Mouse (Mus musculus) embryonic facial prominence, embryonic 10.5 days (tissue): ENCODE results near the gene Pde4a. TPM values are rescaled to one million over a fixed set of nuclear protein-coding genes. Genes with fewer than 3 reads are reported as not detected.

Experiments used
- DNase-seq: peaks from one replicate; pipeline ENCODE4 v3.0.0-alpha.2; 2017; ENCODE audit warnings: low spot score
- H3K27ac ChIP-seq: fragments of 300-500 bp; sonication (generic); replicated peaks from 2 replicates; pipeline ENCODE4 v1.5.1; 2016; ENCODE audit warnings: mild to moderate bottlenecking
- H3K27me3 ChIP-seq: fragments of 300-500 bp; sonication (generic); replicated peaks from 2 replicates; pipeline ENCODE4 v1.6.1; 2016; ENCODE audit warnings: low read depth, mild to moderate bottlenecking; ENCODE audit not compliant: poor library complexity, severe bottlenecking
- H3K36me3 ChIP-seq: fragments of 300-500 bp; sonication (generic); replicated peaks from 2 replicates; pipeline ENCODE4 v1.6.1; 2016; ENCODE audit warnings: mild to moderate bottlenecking, moderate library complexity
- H3K4me1 ChIP-seq: fragments of 300-500 bp; sonication (generic); 2 replicates; pipeline ENCODE4 v1.6.1; 2016
- H3K4me3 ChIP-seq: fragments of 300-500 bp; sonication (generic); 2 replicates; pipeline ENCODE4 v1.5.1; 2016; ENCODE audit warnings: mild to moderate bottlenecking, moderate library complexity
- H3K9me3 ChIP-seq: fragments of 300-500 bp; sonication (generic); 2 replicates; pipeline ENCODE4 v1.6.1; 2016; ENCODE audit warnings: mild to moderate bottlenecking
- WGBS: fragments of 180-500 bp; shearing (Covaris S2); methylation state at CpG from one replicate; pipeline ENCODE4 v1.1.7; 2016; 5-methylcytosine and 5-hydroxymethylcytosine counted together
- polyA plus RNA-seq: library from polyadenylated mRNA; unstranded; fragments of >200 nt; fragmentation: Nextera tagmentation; extraction: Ambion mirVana; gene quantifications from 2 replicates; pipeline ENCODE4 v1.2.1, GENCODE M21; 2016

Gene Pde4a
- polyA plus RNA-seq, 1 experiment from 2014 or later, result 4.9 TPM

DNA sequence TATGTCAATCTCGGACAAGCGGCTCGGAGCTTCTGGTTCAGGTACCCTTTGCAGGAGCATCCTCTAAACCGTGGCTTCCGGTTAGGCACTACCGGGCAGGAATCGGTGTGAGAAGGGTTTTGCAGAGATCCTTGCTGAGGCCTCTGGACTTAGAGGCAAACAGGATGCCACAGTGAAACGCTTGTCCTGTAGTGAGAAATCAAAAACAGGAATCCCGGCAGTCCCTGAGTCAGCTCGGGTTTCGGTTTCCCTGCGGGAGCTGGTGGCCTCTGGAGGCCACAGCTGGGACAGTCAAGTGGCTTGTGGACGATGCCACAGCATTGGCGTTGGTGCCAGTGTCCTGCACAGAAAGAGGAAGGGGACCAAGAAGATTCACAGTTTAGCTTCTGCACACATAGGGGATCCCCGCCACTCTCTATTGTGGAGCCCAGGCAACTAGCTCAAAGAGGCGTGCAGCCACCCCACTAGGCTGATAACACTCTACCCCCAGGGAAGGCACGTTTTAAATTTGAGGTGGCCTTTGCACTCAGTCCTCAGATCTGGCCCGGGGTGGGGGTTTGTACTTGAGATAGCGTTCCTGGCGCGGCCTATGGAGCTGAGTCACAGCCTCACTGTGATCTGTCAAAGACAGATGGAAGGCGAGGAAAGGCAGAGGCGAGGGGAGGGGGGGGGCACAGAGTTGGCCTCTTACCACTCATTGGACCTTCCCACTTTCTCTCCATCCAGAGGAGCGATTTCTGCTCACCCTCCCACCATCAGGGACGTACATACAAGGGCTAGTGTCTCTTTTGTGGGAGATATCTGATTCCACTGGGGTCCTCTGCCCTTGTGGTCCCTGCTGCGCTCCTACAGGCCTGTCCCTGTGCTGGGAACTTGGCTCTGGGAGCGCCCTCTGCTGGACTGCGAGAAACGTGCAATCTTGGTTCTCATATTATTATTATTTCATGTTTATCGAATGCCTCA, 2.9 kb downstream of the Pde4a start:
- no peaks in the 10 kb centered on the region for H3K9me3 ChIP-seq
- WGBS, result 9% methylated on average over 30 of the region's 30 CpGs
- H3K4me3 ChIP-seq, result peak overlapping the region; percentile 47
- peaks cover 46% of the 10 kb centered on the region for H3K27me3 ChIP-seq
- peak; percentile 87 for DNase-seq
- peaks cover 59% of the 10 kb centered on the region for H3K4me1 ChIP-seq
- H3K36me3 ChIP-seq, result no peaks in the 10 kb centered on the region
- peak overlapping the region; percentile 73 for H3K27ac ChIP-seq

DNA sequence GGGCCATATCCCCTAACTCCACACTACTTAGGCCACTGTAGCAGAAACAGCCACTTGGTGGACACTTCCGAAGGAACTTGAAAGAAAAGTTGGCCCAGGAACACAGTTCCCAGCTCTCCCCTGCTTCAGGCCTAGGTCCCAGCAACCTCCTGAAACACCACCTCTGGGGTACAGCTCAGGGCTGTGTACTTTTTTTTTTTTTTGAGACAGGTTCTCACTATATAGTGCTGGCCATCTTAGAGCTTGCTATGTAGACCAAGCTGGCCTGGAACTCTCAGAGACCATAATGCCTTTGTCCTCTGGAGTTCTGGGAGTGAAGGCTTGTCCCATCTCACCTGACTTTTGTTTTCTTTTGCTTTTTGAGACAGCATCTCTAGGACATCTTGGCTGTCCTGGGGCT, 3.6 kb downstream of the Pde4a start:
- 47% methylated on average over 1 of the region's 1 CpGs for WGBS
- no peak for DNase-seq
- H3K9me3 ChIP-seq, result no peaks in the 10 kb centered on the region
- H3K4me1 ChIP-seq, result peaks cover 53% of the 10 kb centered on the region
- H3K27ac ChIP-seq, result peak overlapping the region; percentile 73
- H3K36me3 ChIP-seq, result no peaks in the 10 kb centered on the region
- H3K27me3 ChIP-seq, result peaks cover 39% of the 10 kb centered on the region
- peak overlapping the region; percentile 47 for H3K4me3 ChIP-seq

DNA sequence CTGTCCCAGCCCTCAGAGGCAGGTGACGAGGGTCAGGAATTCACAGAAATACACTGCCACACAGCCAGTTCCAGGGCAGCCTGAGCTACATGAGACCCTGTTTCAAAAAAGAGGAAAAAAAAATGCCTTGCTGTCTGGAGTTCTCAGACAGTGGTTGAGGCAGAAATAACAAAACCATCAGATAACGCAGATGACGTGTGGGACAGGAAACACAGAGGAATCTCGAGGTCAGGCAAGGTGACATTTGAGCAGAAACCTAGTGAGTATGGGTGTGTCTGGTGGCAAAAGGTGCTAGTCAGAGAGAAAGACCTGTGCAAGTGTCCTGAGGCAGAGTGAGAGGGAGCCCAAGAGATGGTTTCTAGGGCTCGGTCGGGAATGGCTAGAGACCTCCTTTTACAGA, 6.8 kb downstream of the Pde4a start:
- no peak overlapping the region for H3K27ac ChIP-seq
- WGBS, result 69% methylated on average over 6 of the region's 6 CpGs
- peaks cover 7% of the 10 kb centered on the region for H3K27me3 ChIP-seq
- no peaks in the 10 kb centered on the region for H3K36me3 ChIP-seq
- H3K4me3 ChIP-seq, result no peak overlapping the region
- no peak for DNase-seq
- peaks cover 21% of the 10 kb centered on the region for H3K4me1 ChIP-seq
- H3K9me3 ChIP-seq, result no peaks in the 10 kb centered on the region

DNA sequence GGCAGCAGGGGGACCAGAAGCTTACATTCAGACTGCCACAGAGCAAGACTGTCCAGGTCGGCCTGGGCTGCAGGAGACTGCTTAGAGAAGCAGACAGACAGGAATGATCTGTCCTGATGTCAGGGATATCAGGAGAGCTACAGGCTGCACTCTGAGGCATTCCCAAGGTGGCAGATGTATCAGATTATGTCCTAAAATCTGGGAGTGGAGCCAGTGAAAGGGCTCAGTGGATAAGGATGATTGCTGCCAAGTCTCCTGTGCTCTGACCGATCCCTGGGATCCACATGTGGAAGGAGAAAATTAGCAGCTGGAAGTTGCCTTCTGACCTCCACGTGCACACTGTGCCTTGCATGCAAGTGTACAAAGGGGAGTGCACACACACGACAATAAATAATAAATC, 14.9 kb downstream of the Pde4a start:
- Histone ChIP-seq H3K27ac (no peak overlapping the region), H3K36me3 (no peaks in the 10 kb centered on the region), H3K9me3 (no peaks in the 10 kb centered on the region), H3K4me1 (peaks cover 32% of the 10 kb centered on the region), H3K27me3 (peaks cover 40% of the 10 kb centered on the region), H3K4me3 (no peak overlapping the region)
- WGBS, result 68% methylated on average over 4 of the region's 4 CpGs
- DNase-seq, result no peak

GRCm38 (mm10) chr9:21180841-21181240, 15.3 kb downstream of the Pde4a start:
- 58% methylated on average over 1 of the region's 1 CpGs for WGBS
- Histone ChIP-seq H3K4me1 (peaks cover 36% of the 10 kb centered on the region), H3K9me3 (no peaks in the 10 kb centered on the region), H3K27me3 (peaks cover 44% of the 10 kb centered on the region), H3K4me3 (no peak overlapping the region), H3K36me3 (no peaks in the 10 kb centered on the region), H3K27ac (no peak overlapping the region)
- DNase-seq, result no peak

- Histone ChIP-seq H3K4me3 (peak overlapping the region; percentile 50), H3K4me1 (peaks cover 37% of the 10 kb centered on the region), H3K27ac (peak overlapping the region; percentile 44; the same call in 1 of the 2 replicates), H3K27me3 (peaks cover 49% of the 10 kb centered on the region), H3K36me3 (no peaks in the 10 kb centered on the region), H3K9me3 (no peaks in the 10 kb centered on the region)
- WGBS, result 7% methylated on average over 48 of the region's 48 CpGs
- DNase-seq, result peak; percentile 66
Measured at GRCm38 (mm10) chr9:21181421-21182220, 16.1 kb downstream of the Pde4a start.

- 85% methylated on average over 6 of the region's 6 CpGs for WGBS
- no peak overlapping the region for H3K4me3 ChIP-seq
- peaks cover 38% of the 10 kb centered on the region for H3K4me1 ChIP-seq
- H3K36me3 ChIP-seq, result no peaks in the 10 kb centered on the region
- peaks cover 49% of the 10 kb centered on the region for H3K27me3 ChIP-seq
- no peak for DNase-seq
- no peak overlapping the region for H3K27ac ChIP-seq
- no peaks in the 10 kb centered on the region for H3K9me3 ChIP-seq
Measured at GRCm38 (mm10) chr9:21183421-21183820, 17.9 kb downstream of the Pde4a start.

DNA sequence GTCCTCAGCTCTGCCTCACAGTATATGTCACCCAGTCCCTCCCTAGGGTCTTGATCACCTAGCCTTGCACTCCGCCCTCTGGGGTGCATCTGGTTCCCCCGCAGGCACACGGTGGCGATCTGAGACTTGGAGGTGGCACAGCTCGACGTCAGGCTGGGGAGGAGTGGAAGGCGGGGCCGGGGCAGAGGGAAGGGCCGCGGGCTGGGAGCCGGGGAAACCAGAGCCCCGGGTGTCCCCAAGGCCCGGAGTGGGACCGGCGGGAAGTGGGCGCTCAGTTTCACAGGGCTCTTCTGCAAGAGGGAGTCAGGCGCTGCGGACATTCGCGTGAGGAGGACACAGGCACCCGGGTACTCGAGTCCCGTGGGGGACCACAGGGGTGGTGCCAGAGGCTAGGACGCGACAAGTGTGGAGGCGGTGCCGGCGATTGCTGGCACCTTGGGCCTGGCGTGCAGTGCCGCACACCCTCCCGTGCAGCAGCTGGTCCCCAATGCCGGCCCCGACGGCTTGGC, 18.4 kb downstream of the Pde4a start:
- Histone ChIP-seq H3K27ac (peak overlapping the region; percentile 4; the same call in 1 of the 2 replicates), H3K4me1 (peaks cover 38% of the 10 kb centered on the region), H3K4me3 (peak overlapping the region; percentile 45), H3K36me3 (no peaks in the 10 kb centered on the region), H3K27me3 (peaks cover 49% of the 10 kb centered on the region), H3K9me3 (no peaks in the 10 kb centered on the region)
- 6% methylated on average over 34 of the region's 34 CpGs for WGBS
- DNase-seq, result peak; percentile 37

DNA sequence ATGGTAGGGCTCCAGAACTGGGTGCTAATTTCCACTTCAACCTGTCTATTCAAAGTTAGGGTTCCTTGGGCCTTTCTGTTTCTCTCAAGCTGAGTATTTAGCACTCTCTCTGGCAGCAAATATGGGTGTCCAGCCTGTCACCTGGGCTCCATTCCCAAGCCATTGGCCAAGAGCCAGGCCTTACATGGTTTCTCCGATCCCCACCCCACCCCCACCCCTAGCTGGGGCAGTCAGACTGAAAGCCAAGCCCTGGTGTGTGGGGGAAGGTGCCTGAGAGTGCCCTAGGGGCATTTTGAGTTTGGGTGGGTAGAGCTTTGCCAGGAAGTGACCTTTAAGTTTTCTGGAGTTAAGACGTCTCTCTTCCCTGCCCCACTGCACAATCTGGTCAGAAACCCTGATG, 19.2 kb downstream of the Pde4a start:
- Histone ChIP-seq H3K9me3 (no peaks in the 10 kb centered on the region), H3K27ac (no peak overlapping the region), H3K36me3 (no peaks in the 10 kb centered on the region), H3K27me3 (peaks cover 49% of the 10 kb centered on the region), H3K4me1 (peaks cover 38% of the 10 kb centered on the region), H3K4me3 (peak overlapping the region; percentile 45; the same call in 1 of the 2 replicates)
- no peak for DNase-seq
- 26% methylated on average over 2 of the region's 2 CpGs for WGBS

GRCm38 (mm10) chr9:21185436-21185835, 19.9 kb downstream of the Pde4a start:
- WGBS, result 83% methylated on average over 5 of the region's 5 CpGs
- Histone ChIP-seq H3K36me3 (no peaks in the 10 kb centered on the region), H3K4me1 (peaks cover 40% of the 10 kb centered on the region), H3K4me3 (no peak overlapping the region), H3K27me3 (peaks cover 49% of the 10 kb centered on the region), H3K27ac (no peak overlapping the region), H3K9me3 (no peaks in the 10 kb centered on the region)
- no peak for DNase-seq

- WGBS, result 44% methylated on average over 7 of the region's 7 CpGs
- no peak overlapping the region for H3K4me3 ChIP-seq
- no peak for DNase-seq
- H3K9me3 ChIP-seq, result no peaks in the 10 kb centered on the region
- peaks cover 18% of the 10 kb centered on the region for H3K4me1 ChIP-seq
- no peaks in the 10 kb centered on the region for H3K36me3 ChIP-seq
- peaks cover 14% of the 10 kb centered on the region for H3K27me3 ChIP-seq
- no peak overlapping the region for H3K27ac ChIP-seq
Measured at GRCm38 (mm10) chr9:21189905-21190304, 24.4 kb downstream of the Pde4a start.

DNA sequence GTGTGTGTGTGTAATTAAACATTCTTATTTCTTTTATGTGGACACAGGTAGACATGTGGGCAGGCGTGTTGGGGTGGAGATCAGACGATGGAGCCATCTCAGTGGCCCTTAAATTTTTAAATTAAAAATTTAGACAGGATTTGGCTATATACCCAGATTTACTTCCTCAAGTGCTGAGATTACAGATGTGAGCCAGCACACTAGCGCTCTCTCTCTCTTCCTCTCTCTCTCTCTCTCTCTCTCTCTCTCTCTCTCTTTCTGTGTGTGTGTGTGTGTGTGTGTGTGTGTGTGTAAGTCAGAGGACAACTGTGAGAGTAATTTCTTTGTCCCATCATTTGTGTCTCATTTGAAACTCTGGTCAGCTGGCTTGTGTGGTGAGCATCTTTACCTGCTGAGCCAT, 25.2 kb downstream of the Pde4a start:
- H3K27ac ChIP-seq, result no peak overlapping the region
- no peaks in the 10 kb centered on the region for H3K36me3 ChIP-seq
- no peak overlapping the region for H3K4me3 ChIP-seq
- peaks cover 13% of the 10 kb centered on the region for H3K4me1 ChIP-seq
- WGBS, result 69% methylated on average over 3 of the region's 3 CpGs
- H3K27me3 ChIP-seq, result peaks cover 6% of the 10 kb centered on the region
- no peaks in the 10 kb centered on the region for H3K9me3 ChIP-seq
- DNase-seq, result no peak
